Mouse (Mus musculus) cerebellum, postnatal 4 days (tissue): ENCODE measurements at regions not wholly inside any gene's neighbourhood (a gene's known extent, or its start where the extent isn't known, plus 50 kb on each side); places are given as distances from the start of the nearest gene placed in this dataset.

Source experiments
- DNase-seq, 2 experiments: peaks; one replicate each; pipeline ENCODE4 v3.0.0; 2022; ENCODE audit warnings: low spot score in 2 of 2, mixed read lengths in 1 of 2

DNA sequence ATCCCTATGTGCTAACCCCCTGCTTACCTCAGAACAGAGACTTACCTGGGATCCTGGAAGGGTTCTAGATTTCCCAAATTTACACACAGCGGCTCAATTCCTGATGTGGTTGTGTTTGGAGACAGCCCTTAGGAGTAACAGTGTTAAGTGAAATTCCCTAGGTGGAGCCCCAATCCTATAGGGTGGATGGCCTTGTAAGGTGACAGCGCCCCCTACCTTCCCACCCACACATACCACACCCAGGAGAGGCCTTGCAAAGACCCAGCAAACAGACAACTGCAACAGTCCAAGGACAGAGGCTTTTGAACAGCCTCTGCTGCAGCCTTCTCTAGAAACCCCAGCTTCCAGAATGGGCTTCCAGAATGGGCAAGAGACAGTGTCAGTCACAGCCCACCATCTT lies 421.8 kb downstream of the Matn1 start:
- no peak for DNase-seq

DNA sequence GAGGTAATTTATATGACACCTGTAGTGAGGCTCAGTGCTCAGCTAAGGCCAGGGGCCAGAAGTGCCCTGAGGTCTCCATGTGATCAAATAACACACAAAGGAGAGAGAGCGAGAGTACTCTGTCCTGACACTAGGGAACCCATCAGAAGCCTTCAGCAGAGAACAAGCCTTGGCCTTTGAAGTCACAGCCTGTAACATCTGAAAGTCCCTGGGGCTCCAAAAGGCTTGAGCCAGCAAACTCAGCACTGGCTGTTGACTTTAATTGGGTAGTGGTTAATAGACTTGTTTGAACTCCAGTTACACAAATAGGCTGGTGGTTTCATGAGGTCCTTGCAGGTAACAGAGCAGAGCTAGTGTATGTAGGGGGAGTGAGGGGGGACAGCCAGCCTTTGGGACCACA lies 422.5 kb downstream of the Matn1 start:
- DNase-seq = no peak

DNA sequence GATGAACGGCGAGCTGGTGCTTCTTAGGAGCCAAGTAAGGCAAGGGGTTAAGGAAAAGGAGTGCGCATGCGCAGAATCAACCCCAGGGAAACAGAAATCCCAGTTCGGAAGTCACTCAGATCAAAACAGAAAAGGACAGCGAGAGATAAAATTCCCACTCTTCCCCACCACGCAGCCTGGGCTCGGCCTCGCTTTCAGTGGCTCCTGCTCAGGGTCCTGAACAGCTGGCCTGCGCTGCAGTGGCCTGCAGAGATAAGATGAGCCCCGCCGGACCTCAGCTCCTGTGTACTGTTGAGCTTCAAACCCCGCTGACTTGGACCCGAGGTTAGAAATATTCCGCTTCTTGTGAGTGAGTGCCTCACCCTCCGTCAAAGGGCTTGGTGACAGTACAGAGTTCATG lies 428.3 kb downstream of the Matn1 start:
- DNase-seq = no peak

DNA sequence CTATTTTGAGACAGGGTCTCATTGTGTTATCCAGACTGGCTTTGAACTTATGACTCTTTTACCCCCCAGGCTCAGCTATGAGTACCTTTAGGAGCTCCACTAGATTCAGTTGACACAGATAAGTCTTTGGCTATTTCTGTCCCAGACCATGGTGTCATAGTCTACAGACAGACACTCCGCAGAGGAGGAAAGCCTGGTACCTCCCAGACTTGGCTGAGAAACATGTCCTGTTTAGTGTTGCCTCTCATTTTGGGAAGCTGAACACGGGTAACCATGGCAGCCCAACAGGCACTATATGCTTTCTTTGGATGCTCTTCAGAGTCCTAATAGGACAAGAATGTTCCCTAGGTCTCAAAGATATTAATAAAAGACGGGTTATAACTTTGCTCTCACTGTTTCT lies 429.0 kb downstream of the Matn1 start:
- no peak for DNase-seq

DNA sequence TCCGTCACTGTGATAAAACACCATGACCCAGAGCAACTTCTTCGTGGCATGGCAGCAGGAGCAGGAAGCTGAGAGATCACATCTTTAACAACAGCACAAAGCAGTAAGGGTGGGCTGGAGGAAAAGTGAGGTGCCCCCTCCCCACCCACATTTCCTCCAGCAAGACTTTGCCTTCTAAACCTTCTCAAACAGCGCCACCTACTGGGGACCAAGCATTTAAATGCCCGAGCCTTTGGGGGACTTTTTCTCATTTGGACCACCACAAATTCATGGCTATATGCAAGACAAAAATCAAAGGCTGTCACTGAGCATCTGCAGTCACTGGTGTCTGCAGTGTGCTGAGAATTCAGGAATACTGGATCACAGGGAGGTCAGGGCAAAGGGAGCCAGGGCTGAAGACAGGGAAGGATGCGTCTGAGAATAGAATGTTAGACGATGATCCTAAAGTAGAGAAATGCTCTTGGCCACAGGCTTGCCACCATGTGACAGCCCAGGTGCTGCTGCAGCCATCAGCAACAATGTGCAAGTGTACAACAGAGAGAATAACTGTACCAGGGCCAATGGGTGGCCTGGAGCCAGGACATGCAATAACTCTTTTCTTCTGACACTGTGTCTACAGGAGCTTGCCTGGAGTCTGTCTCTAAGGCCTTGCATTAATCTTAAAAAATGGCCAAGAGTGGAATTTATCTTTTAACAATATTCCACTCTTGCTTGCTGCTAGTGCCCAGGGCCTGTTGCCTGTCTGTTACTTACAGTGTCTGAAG lies 430.5 kb downstream of the Matn1 start:
- peak in 1 of 2 experiments; percentile 16 for DNase-seq

DNA sequence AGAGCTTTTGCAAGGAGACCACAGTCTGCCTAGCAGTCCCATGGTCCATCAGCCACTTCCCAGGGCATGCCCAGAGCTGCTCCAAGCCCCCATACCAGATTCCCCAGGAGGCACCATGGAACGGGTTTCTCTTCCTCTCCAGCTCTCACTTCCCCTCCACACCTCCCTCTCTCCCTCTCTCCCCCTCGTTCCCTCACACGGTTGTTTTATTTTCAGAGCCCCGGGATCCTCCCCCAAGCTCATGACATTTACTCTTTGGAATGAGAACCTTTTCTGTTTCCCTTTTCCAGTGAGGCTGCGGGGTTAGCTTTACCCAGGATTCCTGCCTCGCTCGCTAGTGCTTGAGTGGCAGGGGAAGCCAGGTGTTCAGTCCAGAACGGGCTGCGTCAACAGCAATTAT lies 436.9 kb downstream of the Matn1 start:
- DNase-seq = no peak

DNA sequence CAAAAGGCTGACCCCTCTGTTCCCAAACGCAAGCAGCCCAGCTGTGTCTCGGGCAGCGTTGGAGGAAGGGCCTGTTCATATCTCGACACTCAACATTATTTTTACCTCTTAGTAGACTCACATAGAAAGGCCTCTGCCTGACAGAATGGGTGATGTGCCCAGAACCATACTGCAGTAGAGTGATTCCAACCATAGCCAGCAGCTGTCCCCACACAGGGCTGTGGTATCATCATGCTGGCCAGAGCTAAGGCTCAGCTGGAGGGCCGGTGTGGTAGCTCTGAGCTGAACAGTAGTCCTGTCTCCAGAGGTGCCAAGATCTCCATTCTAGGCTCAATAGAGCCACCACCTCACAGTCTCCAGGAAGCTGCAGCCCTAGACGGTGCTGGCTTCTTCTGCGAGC lies 437.3 kb downstream of the Matn1 start:
- no peak for DNase-seq

DNA sequence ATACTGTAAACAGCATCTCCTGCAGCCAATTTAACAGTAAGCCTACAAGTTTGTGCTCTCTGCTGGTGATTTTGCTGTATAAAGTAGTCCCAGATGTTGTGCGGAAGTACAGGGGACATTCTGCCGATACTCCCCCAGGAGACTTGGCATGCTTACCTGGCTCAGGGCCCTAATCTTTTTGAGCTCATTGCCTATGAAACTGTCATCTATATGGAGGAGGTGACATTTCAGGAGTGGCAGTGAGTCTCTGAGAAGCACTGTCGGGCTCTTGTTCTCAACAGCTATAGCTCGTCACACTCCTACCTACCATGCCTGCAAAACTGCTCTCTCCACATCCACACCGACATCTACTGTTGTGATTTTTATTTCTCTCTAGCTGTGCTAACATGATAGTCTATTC lies 439.7 kb downstream of the Matn1 start:
- DNase-seq = no peak

DNA sequence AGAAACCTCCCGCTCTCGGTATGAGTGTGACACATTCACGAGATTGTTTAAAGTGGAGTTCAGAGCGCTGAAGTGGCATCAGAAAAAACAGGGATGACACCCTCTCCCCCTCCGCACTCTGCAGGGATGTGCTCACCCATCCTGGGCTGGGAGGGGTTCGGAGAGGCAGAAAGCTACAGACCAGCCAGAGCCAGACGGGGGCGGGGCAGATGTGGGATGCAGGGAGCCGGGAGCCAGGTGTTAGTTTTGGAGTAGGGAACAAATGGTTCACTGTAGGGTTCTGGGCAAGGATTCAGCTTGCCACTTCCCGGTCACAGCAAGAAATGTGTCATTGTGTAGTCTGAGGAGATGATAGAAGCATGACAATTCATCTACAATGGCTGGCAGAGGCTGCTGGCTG lies 442.8 kb downstream of the Matn1 start:
- no peak for DNase-seq

DNA sequence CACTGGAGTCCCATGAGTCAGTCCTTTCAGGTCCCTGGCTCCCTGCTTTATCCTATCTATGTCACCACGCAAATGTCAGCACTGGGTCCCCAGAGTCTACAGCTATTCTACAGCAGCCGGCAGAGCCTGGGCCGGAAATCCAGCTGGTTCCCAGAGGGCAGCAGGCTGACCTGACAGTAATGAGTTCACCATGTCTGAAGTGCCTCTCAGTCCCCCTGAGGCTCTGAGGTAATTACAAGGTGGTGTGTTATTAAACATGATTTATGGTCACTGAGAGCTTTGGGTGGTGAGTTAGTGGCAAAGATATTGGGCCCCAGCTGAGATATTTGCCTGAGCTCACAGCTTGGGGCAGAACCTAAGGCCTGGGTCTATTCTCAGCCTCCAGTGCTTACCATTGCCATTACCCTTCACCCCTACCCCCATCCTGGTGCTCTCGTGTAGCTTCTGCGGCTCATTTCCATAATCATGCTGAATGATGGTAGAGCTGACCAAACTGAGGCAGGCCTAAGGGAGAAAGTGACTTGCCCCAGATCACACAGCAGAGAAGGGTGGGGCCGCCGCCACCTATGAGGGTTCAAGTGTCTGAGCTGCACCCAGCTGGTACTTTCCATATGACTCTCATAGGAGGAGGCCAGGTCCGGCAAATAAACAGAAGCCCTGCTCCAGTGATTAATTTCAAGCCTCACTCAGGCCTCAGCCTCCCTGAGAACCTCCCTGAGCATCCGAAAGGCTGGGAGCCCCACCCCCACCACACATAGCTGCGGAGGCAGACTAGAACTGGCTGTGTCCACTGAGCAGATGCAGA lies 446.8 kb downstream of the Ptpru start:
- no peak for DNase-seq

DNA sequence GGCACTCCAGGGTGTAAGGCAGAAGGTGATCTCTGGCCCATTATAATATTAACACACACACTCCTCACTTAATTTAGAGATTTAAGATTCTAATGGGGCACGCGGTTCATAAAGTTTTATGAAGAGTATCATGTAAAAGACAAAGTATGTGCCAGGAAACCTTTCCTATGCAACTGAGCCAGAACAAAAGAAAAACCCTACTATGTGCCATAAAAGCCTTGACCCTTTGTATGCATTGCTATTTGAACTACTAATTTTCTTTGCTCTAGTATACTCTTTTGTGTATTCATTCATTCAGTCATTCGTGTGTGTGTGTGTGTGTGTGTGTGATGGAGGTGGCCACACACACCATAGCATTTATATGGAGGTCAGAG lies 446.2 kb downstream of the Ptpru start:
- no peak for DNase-seq

DNA sequence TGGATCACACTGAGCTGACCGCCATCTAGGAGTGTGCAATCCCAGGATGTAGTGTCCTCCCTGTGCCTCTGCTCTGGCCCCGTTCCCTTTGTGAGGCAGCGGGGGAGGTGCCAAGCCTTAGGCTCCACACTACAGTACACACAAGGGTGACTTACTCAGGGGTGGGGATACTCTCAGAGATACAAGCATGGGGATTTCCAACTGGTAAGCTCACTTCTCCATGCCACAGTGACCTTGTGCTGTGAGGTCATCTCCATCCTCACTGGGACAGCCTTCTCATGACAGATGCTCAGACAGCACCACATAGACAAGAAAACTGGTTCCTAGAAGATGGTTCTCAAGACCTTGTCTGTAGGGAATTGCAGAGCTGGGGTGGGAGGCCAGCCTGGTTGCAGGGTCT lies 445.6 kb downstream of the Ptpru start:
- DNase-seq = no peak

DNA sequence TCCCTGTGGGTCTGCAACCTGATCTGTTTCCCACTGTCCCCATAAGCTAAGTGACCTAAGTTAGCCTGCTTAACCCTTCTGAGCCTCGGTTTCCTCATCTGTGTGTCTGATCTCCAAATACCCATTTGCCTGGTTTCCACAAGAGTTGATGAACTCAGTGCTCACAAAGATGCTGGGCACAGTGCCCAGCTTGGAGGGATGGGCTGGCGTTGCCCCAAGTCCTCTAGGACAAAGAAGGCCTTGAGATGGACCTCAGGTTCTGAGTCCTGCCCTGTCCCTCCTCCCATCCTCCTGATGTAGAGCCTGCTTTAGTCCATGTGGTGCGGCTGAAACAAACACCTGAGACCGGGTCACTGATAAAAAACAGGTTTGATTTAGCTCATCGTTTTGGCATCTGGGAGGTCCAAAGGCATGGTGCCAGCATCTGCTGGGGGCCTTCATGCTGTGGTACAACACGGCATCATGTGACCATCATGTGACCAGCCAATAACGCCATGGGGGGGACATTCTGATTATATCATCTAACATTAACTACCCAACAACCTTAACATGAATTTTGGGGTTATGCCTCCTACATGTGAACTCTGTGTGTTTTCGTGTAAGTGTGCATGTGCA lies 441.8 kb downstream of the Ptpru start:
- DNase-seq = no peak

DNA sequence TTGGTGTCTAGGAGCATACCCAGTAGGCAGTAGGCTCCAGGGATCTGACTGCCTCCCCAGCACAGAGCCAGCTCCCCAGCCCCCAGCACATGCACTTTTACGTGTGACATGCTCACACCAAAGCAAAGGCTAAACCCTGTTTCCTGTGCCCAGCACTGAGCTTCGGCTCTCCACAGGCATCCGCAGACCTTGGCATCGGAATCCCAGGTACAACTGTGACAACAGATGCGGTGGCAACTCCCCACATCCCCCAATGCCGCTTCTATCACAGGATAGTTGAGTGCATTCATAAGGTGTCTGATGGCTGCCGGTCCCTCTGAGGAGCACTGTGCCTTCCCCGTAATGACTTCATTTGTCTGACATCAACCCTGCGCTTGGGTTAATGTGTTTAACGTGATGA lies 440.9 kb downstream of the Ptpru start:
- DNase-seq = no peak

DNA sequence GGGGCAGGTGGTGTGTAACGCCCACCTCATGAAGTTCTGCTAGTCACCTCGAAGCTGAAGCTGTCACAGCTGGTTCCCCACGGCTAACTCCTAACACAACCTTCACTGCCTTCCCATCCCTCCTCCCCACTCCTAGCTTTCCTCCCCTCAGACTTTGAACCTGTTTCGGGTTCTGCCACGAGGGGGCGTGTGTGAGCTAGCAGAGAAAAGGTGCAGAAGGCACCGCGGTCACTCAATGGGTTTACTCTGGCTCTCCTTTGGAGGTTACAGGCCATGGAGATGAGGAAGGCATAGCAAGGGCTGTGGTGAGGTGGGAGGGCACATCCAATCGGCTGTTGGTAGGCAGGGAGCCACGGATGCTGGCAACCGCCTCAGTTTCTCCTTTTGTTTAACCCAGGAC lies 437.3 kb downstream of the Ptpru start:
- DNase-seq = peak; percentile 39 to 70

DNA sequence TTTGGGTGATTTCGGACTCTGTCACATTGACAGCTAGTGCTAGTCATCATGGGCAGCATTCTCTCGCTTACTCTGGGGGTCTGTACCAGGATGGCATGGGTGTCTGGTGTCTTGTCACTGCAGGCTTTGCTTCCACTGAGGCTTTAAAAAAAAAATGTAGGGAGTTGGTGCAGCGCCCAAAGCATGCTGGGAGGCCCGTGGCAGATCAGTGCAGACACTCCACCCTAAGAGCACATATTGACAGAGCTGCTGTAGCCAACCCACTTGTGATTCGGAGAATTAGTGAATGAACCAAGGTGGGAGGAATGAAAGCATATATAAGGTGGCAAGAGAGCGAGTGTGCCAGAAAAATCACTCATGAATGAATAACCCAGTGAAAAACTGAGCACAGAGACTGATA lies 436.8 kb downstream of the Ptpru start:
- DNase-seq = no peak

DNA sequence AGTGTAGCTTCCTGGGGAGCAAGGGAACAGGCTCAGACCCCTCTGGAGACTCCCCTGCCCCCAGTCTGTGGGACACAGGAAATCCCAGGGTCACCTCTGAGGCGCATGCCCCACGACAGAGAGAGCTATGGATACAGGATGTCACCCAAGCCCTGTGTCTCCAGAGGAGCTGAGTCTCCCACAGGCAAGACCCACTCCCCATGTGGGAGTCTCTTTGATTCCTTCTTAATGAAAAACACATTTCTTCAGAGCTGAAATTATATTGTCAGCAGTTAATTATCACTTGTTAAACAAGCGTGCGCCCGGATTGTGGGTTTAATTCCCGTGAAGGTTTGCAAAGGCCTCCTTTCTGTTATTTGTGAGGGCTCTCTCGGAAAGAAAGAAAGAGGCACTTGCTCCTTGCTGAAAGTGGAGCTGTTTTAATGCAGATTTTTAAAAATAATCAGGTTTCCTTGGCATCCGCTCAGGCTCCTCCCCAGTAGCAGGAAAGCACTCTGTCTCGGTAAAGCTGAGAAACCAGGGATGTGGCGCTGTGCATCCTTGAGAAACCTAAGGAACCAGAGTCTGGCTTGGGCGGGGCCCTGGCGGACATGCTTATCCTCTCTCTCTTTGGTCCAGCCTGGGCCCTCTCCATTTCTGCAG lies 432.6 kb downstream of the Ptpru start:
- no peak for DNase-seq

DNA sequence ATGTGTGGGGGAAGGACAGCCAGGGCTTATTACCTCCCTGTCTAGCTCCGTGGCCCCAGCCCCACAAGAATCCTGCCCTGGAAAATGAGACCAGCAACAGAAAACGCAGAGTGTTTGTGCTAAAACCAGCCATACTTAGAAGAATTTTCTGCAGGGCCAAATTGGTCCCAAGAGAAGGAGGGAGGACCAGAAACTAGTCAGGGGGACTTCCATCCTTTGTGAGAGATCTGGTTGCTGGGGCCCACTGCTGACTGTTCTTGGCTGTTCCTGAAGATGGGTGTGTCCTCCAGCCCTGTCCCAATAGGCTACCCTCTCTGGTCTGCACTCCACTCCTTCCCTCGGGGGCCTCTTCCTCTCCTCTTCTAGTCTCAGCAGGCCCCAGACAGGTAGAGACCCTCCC lies 430.6 kb downstream of the Ptpru start:
- no peak for DNase-seq

DNA sequence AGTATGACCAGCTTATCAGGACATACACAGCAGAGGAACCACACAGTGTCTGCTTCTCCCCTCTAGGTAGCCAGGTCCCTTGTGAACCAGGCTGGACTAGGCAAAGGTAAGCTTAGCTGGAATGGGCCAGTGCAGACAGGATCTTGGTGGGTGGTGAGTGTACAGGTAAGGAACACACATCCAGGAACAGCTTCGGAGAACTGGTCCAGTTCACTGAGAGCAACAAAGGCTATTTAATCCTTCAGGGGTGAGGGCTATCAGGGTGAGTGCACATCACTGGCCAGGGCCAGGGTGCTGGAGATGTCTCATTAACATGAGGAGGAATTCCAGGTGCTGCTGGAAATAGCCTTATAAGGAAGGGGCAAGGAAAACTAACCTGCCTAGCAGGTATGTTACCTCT lies 429.4 kb downstream of the Ptpru start:
- DNase-seq = no peak

DNA sequence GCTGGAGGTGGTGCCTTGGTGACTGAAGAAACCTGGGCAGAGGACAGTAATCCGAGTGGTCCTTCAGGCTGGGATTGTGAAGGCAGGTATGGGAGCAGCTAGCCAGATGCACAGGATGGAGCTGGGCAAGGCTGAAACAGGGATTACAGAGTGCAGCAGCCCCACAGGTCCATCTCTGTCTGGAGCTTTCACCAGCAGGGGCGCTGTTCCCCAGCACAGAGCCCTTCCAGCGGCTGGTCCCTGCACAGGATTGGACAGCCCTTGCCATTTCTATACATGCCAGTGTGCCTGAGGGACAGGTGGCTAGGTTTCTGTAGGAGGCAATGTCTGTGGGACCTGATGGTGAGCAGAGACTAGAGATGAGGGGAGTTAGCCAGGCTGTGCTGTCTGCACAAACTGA lies 428.3 kb downstream of the Ptpru start:
- DNase-seq = peak; percentile 57 to 75

DNA sequence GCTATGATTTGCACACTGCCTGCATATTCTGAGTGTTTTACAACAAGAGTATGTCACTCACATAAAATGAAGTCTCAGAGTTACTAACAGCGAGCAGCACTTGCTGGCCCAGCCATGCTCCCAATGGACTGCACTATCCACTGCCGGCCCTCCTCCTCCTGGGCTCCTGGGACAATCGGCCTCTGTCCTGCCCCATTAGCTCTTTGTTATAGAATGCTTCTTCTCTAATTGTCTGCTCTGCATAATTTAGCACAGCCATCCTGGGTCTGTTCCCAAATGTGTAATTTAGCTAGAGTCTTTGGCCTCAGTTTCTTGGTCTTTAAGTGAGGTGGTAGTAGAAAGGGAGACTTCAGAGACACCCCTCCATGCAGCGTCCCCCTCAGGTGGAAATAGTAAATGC lies 426.2 kb downstream of the Ptpru start:
- DNase-seq = no peak

DNA sequence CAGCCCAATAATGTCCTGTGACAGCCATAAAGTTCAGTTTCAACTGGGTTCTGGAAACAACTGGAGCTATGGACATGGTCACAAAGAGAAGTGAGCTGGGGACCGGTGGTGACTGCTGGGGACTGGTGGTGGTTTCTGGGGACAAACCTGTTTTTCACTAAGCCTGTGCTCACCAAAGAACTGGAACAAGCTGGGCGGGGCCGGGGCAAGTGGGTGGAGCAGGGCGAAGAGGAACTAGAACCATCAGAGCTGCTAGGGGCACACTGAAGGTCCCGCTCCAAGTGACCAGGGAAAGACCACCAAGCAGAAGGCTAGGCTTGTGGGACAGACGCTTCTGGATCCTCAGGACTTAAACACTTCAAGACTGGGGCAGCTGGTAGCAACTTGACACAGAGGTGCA lies 424.7 kb downstream of the Ptpru start:
- no peak for DNase-seq

DNA sequence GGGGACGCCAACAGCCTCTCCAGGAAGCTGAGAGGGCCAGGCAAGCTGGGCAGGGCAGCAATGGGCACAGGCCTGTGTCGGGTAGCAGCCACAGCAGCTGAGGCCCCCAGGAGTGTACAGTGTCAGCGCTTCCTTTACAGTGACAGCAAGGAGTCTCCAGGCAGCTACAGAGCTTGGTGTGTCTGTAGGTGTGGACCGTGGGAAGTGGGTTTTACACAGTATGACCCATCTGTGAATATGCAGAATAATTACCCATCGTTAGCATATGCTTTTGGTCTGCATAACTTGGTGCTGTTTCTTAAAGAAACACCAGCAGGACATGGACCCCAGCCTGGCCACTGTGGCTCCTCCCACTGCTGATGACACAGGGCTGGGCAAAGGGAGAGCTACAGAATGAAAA lies 422.6 kb downstream of the Ptpru start:
- DNase-seq = no peak
